Mouse (Mus musculus) 3T3-L1 (cell line): ENCODE data around the gene Pgbd1.
A peak's percentile ranks its signal among the peaks of the same experiment; 100 is the strongest.
"Not testable (repeated sequence)": the region's sequence is repeated elsewhere in the genome, so short reads cannot be mapped to it uniquely, and the experiment has no call there.

Source experiments
- DNase-seq: peaks from one replicate; pipeline ENCODE4 v3.0.0-alpha.2; 2015; ENCODE audit warnings: low read depth, low spot score

The Pgbd1 gene

DNA sequence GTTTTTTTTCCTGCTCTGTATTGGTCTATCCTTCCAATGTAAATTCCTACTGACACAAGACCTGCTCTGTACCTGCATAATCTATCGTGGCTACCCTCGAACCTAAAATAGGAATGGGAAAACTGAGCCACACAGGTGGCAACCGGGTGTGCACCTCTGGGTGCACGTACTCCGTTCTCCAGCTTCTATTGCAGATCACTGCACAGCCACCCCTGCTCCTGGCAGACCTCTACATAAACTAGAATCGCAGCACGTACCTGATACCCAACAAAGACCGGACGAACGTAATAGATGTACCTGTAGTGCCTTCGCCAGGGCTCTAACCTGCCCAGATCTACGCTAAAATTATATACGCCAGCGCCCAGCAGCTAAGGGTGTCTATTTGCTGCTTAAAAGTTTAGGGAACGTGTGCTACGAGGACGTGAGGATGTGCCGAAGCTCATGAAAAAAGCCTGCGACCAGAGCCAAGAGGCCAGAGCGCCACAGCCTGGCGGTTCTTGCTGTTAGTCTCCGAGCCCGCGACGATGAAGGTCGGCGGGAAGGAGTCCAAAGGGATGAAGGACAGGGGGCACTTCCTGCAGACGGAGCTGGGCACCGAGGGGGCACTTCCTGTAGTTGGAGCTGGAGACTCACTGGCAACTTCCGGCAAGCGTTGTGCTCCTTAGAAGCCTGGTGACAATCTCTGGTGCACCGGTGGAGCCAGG lies at the start of gene Pgbd1:
Gene Pgbd1, minus strand, starts transcription at position 556 of the 704 bp plus-strand sequence.
- DNase-seq, result no peak

DNA sequence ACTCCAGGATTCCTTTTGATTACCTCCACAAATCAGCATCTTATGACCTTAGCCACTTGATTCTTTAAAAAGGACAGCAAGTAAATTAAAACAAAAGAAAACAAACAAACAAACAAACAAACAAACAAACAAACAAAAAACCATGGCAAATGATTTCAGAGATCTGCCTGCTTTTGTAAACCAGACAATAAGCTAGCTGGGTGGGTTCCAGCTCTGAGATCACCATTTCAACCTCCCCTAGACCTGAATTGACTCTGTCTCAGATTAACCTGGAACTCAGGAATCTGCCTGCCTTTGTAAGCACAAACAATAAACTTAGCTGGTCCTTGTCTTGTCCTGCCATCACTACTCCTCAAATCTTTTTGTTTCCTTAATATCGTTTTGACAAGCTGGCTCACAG lies 46.0 kb upstream of the Pgbd1 start:
- no peak for DNase-seq

DNA sequence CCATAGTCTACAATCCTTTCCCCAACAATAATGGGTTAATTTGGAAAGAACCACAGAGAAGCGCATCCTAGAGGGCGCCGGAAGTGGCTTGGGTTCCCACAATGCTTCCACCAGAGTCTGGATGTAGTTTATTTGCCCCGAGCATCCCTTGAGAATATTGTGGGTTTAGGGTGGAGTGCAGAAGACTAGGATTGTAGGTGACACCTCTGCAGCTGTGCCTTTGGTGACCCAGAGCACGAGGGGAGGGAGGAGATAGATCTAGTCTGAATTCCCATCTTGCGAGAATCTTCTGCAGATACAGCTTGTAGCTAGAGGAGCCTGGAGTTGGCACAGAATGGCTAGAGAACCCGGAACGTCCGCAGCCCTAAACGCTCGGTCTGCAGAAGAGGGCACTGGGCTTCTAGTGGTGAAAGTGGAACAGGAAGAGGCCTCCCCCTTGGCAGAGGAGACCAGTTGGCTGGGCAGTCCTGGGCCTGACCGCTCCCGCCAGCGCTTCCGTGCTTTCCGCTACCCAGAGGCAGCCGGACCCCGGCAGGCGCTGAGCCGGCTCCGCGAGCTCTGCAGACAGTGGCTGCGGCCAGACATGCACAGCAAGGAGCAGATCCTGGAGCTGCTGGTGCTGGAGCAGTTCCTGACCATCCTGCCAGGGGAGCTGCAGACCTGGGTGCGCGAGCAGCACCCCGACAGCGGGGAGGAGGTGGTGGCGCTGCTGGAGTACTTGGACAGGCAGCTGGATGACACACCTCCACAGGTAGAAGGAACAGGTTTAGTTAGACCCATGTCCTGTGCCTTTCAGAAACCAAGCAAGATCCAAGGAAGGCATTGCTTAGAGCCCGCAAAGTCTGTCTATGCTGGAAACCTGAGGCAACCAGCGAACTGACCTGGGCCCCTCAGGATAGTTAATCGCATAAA lies 38.2 kb upstream of the Pgbd1 start, which contains the start of the genes Zkscan4 and Gm10065:
Gene Zkscan4, plus strand, starts transcription at position 149 of the 912 bp plus-strand sequence.
Gene Gm10065, minus strand, starts transcription at position 683 of the 912 bp plus-strand sequence.
- DNase-seq, result peak; percentile 49

DNA sequence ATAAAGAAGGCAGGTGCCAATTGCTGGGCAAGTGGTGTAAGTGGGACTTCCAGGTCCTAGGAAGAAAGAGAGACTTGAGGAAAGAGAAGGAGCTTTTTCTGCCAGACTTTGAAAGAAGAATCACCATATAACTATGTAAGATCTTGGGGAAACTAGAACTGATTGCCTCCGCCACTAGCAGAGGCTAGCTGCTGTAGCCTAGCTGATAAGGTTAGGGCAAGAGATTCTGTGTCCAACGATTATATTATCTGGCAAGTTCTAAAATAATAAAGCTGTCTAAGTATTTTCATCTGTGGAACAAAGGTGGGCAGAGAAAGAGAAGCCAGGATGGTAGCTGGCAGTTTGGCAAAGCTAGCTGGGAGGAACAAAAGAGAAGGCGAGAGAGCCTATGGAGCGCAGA lies 31.6 kb upstream of the Pgbd1 start:
- DNase-seq, result no peak

DNA sequence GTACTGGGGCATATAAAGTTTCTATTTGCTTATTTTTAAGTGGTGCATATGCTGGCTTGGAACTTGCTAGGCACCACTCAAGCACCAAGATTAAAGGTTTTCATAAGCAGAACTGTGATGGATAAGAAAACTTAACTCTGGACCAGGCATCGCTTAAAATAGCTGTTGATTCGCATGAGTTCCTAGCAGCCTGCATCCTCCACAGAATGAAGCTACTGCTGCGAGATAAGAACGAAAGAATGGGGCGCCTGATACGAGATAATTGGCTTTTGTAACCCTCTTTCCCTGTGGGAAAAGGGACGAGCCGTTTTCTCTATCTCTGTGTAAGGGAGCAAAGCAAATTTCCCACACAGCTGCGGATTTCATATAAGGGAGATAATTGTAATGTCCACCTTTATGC lies 28.2 kb upstream of the Pgbd1 start:
- no peak for DNase-seq

DNA sequence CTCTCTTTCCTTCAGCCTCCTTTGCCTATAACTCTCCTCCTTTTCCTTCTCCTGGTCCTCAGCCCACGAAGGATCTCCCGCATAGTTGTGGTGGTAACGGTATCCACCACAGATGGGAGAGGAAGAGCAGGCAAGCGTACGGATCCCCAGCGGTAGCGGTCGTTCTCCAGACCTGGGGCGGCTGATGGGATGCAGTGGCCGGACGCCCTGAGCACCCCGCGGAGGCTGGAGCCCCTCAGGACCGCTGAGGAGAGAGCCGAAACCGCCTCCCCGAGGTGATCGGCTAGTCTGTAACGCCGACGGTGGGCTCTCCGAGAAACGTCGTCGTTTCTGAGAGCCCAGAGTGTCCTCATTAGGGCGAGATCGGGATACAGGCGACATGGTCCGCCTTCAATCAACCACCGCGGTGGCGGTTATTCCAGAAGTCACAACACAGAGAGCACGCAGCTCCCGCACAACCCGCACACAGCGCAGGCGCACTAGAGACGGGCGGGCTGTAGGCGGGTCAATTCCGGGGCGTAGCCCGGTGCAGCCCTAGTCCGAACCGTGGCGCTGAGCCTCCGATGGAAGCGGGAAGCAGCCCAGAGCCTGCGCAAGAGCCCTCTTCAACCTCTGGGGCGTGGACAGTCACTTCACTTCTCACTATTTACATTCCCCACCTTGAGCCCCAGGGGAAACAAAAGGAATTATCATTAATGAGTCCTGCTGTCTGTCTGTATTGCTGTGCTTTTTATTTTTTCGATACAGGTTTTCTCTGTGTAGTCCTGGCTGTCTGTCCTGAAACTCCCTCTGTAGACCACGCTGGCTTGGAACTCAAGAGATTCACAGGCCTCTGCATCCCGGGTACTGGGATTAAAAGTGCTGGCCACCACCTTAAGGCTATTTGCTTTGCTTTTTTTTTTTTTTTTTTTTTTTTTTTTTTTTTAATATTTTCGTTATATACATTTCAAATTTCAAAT lies 27.5 kb upstream of the Pgbd1 start, which contains the start of gene Nkapl:
Gene Nkapl, minus strand, starts transcription at position 449 of the 959 bp plus-strand sequence.
- DNase-seq, result no peak

DNA sequence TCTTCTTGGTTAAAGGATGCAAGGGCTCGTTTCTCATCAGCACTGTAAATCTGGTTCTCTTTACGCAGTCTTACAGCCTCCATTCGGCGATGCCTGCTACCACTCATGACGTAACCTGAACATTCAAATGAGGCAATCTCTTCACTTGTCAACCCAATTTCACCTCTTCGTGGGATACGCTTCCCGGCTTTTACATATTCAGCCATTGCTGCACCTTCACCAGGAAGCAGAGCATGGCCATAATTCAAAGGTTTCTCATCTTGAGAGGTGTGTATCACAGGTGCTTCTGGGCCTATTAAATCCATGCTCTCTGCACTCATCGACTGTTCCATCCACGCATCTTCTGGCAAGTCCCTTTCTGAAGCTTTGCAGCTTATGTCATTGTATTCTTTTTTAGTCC lies 26.5 kb upstream of the Pgbd1 start:
- no peak for DNase-seq

DNA sequence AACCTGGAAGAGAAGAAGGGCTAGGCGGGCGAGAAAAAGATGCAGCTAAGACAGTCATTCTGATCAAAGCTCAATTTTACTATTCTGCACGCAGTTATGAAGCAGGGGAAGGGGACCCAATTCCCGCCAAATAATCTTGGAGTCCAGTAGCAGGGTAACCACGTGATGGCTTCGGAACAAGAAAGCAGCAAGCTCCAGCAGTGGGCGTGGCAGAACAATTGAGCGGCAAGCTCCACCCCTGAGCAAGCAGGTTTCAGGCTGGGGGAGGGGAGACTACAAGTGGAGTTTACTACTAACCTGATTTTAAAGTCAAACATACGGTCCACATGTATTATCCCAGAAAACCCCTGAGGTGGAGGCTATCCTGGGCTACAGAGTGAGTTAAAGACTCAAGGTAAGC lies 21.7 kb upstream of the Pgbd1 start:
- not testable (repeated sequence) for DNase-seq

DNA sequence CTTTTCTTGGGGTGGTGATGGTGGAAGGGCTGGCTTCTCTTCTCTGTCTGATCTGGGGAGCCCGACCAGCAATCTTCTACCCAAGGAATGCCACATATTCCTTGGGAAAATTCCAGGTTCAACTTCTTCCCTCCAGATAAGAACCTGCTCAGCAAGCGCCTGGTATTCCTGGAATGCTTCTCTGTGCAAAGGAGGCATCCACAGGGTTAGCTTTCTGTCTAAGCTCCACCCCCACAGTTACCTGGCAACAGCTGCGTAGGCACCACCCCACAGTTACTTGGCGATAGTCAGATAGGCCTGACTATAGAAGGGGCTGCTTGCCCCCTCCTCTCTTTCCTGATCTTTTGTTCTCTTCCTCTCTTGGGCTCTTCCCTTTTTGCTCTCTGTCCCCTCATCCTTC lies 15.5 kb upstream of the Pgbd1 start:
- DNase-seq, result peak; percentile 19

DNA sequence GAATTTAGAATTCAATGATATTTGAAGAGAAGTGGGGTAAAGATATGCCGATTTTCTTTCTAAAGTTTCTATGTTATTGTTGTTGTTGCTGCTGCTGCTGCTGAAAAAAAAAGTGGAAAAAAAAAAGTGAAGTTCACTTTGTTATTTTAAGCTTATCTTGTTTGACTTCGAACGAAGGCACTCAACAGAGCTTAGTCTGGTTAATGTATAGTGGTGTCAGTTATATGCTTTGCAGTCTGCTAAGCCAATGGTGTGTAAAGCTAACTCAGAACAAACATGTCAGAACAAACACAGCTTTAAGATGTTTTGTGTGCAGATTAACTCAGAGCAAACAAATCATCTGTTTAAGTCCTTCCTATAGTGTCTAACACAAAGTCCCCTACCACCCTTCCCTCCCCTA lies 13.3 kb upstream of the Pgbd1 start:
- no peak for DNase-seq

DNA sequence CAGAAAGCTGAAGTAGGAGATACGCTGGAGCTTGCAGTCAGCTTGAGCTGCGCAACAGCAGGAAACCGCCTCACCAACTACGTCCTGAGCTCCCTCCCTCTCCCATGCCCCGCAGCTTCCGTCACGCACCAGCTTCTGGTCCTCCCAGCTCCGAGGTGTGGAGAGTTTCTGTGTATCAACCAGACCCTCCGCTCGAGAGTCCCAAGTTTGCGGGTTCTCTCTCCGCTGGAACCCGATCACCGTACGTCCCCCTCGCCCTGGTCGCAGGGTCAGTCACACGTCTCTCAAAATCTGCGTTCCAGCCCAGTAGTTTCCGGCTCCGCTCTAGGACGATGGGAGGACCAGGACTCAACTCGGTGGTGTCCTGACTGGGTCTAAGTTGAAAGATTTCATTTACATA lies 12.6 kb upstream of the Pgbd1 start, which contains the start of gene Zscan26:
Gene Zscan26, minus strand, starts transcription at position 282 of the 400 bp plus-strand sequence.
- DNase-seq, result peak; percentile 88

DNA sequence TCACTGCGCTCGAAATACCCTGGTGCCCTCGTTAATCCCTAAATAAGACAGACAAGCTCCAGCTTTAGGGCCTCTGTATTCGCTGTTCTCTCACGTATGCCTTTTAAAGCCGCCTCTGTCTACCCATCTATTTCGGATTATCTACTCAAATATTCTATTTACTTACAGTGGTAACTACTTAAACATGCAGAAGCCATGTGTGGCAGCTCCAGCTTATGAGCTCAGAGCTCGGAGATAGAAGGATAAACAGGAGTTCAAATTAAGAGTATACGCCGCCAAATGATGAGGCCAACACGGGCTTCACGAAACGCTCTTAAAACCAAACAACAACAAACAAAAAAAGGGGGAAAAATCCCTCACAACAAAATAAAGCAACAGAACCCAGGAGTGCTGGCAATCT lies 12.2 kb upstream of the Pgbd1 start:
- no peak for DNase-seq

DNA sequence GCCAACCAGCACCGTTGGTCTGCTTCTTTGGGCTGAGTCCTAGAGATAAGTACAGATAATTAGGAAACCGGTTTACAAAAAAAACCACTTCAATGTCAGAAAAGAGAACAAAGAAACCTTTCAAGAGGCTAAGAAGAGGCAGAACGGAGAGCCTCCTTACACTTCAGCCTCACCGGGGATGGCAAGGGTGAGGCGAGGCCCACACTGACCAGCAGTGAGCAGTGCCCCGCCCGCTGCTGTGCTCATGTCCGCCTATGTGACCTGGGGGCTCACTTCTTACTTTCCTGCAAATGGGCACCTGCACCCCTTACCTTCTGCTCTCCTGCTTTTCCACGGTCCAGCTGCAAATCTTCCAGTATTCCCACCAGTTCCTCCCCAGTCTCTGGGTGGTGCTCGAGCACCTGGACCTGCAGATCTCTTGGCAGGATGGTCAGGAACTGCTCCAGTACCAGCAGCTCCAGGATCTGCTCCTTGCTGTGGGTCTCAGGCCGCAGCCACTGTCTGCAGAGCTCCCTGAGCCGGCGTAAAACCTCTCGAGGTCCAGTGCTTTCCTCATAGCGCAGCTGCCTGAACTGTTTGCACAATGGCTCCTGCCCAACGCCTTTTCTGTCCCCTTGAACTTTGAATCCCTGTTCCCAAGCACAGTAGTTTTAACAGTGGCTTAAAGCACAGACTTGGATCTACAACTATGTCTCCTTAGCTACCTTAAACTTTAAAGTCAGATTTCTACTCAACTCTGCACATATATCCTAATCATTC lies 7.2 kb upstream of the Pgbd1 start:
- DNase-seq, result no peak

DNA sequence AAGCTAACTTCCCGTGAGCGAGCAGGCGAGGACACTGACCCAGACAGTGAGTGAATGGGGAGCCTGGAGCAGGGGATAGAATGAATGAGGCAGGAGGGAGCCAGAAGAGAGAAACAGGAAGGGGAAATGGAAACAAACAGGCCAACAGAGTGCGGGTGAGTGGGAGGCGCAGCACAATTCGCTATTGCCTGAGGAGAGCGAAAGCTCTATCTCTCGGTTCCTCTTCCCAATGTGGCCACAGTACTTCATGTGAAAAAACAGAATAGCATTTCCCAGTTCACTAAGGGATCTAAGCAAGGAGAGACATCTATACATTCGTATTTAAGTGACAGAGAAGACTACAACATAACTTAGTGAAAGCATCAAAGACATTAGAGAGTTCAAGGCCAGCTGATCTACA lies 5.9 kb upstream of the Pgbd1 start:
- DNase-seq, result no peak

DNA sequence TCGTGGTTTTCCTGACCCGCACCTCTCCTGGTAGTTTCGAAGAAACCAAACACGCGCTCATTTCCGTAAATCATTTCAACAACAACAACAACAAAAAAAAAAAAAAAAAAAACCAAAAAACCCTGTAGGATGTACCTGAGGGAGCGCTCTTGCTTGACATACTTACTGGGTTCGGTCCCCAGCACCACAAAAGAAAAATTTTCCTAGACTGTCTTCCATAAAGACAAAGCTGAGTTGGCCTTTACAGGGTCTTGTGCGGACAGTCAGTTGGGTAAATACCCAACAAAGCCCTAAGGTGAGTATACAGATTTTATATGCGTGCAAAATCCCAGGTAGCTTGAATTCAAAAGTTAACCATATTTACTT lies 332 bp upstream of the Pgbd1 start:
- no peak for DNase-seq

DNA sequence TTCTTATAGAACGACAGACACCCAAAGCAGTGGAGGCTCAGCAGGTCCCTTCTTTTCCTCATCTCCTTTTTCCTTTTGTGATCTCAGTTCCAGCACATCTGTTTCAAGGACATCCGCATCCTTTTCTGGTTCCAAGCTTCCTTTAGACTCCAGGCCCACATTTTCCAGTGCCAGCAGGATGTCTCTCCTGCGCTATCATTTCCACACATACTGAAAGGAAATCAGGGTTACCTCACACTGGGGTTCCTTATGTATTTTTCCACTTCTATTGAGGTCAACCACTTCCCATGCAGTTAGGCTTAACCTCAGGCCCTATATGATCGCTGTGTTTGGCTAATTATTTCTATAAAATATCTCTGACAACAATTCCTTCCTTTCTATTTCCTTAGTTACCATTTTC lies 5.4 kb downstream of the Pgbd1 start:
- DNase-seq, result no peak

DNA sequence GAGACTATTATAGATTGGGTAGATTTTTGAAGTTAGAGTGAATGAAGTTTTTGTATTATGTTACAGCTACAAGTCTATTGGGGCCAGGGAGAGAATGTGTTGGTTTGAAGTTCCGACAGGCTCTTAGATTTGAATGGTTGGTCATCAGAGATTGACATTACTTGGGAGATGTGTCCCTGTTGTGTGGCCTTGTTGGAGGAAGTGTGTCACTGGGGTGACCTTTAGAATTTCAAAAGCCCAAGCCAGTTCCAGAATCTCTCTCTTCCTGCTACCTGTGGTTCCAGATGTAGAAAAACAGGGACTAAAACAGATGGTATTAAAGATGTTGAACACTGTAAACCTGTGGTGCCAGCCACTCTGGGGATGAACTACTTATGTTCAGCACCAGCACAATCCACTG lies 13.2 kb downstream of the Pgbd1 start:
- DNase-seq, result no peak

DNA sequence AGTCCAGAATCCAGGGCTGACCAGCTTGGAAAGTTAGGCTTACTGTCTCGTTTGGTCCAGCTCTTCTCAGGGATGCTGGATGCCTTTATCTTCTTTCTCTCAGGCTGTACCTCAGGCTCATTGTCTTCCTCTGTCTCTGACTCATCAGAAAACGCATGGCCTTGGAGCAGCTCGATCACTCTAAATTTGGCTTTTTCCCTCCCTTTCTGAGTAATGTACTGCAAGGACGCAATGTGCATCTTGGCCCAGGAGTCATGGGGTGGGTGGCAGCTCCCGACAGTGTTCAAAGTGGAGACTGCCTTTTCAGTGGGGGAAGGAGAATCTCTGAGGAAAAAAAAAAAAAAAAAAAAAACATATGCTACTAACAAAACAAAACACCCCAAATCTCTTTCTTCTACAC lies 17.6 kb downstream of the Pgbd1 start:
- no peak for DNase-seq

DNA sequence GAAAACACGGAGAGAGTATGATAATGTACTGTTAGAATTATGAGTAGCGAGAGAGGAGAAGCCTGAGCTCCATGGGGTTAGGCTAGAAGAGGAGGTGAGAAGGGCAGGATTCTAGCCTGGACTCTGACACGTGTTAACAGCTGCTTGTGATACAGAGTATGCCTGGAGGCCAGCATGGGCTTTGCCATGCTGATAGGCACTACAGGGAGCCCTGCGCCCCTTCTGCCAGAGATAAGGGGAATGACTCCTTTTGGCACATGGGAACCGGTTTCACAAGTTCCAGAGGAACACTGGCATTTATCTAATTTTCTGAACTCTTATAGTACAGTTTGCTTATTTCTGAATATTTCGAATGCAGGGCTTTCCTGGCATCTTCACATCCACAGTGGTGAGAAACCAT lies 22.0 kb downstream of the Pgbd1 start:
- DNase-seq, result no peak

DNA sequence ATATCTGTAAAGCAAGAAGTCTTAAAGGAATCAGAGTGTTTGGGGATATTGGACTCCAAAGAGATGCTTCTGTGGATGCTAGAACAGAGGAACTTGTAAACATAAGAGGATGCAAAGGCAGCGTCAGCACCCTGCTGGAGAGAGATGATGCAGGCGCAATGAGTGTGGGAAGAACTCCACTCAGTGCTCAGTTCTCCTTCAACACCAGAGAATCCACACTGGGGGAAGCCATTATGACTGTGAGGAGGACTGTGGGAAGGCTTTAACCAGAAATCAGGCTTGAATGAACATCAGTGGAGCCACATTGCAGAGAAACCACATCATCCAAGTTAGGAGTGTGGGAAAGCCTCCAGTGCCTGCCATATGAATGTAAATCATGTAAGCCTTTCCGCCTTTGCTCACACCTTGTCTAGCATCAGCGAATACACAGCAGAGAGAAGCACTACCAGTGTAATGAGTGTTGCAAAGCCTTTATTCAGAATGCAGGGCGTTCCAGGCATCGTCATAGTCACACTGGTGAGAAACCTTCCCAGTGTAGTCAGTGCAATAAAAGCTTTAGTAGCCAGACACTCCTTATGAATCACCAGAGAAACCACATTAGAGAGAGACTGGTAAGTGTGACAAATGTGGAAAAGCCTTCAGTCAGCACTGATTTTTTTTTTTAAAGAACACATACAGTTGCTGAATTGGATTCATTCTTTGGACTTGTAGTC lies 23.4 kb downstream of the Pgbd1 start:
- peak; percentile 80 for DNase-seq
